Mouse (Mus musculus): ENCODE results near the gene Acot10. TPM values are rescaled to one million over a fixed set of nuclear protein-coding genes. Genes with fewer than 3 reads are reported as not detected.

Gene Acot10
- polyA plus RNA-seq (2017; shearing (Covaris generic)), result 0.43 TPM

DNA sequence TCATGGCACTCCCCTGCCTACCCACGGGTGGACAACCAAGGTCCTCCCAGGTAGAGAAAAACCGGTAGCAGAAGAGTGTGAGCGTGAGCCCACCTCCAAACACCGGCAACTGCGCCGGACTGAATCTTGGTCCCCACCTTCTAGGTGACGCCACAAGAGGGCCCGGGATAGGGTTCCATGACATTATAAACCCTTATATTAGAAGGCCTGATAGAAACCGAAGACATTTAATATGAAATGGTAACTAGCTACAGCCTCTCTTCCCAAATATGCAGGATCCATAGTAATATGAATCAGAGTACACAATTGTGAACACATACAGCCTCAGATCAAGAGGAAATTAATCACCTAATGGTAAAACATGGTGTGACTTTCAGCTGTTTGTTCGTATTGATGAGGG lies at the start of gene Acot10:
Acot10 (minus strand) TSS at position 101 of the 400 bp plus-strand sequence.

Other genes with a start within 250 kb of the Acot10 start
- gene Cdh12, start 217.5 kb downstream of the Acot10 start, polyA plus RNA-seq (2017; shearing (Covaris generic)), result not detected

All from inflammation-experienced regulatory T-cells, adult 16 weeks (primary cell).